Comparison of ENCODE assay signal across 17 mouse cellular contexts in the genomic region with DNA sequence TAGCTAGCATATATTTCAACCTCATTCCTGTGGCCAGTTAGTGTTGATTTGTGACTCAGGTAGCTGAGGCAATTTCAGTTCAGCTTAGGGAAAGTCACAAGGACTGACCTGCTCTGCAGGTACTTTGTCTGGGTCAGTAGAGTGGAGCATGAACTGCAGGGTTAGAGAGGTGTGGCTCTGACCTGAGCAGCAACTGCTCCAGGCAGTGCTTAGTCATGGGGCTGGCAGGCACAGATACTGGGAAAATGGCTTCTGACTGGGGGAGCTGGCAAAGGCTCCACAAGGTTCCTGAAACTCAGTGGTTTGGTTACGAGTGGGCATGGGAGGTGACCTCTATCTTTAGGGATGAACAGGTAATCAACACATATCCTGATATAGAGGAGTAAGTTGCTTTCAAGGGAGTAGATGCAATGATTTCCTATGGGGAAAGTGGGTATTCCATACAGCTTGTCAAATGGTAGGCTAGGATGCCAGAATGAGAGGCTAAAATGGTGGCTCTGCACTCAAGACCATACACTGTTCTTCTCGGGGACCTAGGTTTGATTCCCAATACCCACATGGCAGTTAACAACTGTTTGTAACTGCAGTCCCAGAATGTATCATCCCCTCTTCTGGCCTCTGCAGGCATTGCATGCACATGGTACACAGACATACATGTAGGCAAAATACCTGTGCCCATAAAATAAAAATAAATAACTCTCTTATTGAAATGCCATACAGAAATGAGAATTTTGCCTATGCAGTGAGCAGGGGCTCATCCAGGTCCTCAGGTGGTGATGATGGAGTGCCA.
A peak's percentile ranks its signal among the peaks of the same experiment; 100 is the strongest.
DNase-seq lines count a peak whose midpoint lies in the region; ATAC-seq and TF ChIP-seq lines count a peak whose summit lies in the region.
"Had no signal": no experiment of that assay in that cellular context is flagged by ENCODE, and none has a peak within 500 bp of the region (broad histone marks: within the 10 kb centered on the region; RNA-seq: fewer than 3 reads in every experiment).

No protein-coding gene starts in this region.

- ATAC-seq in liver, embryonic 12.5 days = peak; percentile 100
- 0 out of 2 replicates have a peak, but pooled peaks have one; percentile 66 for ATAC-seq in stomach, postnatal 0 days (ENCODE audit: low FRiP score, low TSS enrichment)
- ATAC-seq: midbrain, embryonic 16.5 days had no signal

- 34% methylated on average over 2 of the region's 2 CpGs for WGBS in liver, embryonic 12.5 days (ENCODE audit: insufficient replicate concordance)
- WGBS in stomach, postnatal 0 days = 88% methylated on average over 2 of the region's 2 CpGs
- WGBS in midbrain, embryonic 10.5 days = 95% methylated on average over 2 of the region's 2 CpGs

- peaks cover 42% of the 10 kb centered on the region for H3K4me1 ChIP-seq in liver, embryonic 12.5 days
- H3K4me1 ChIP-seq in stomach, postnatal 0 days (replicated peaks; ENCODE audit: control insufficient read depth, insufficient read depth) = no peaks in the 10 kb centered on the region
- no peaks in the 10 kb centered on the region for H3K4me1 ChIP-seq in midbrain, embryonic 10.5 days
- H3K4me1 ChIP-seq: embryonic facial prominence, embryonic 10.5 days; neural tube, embryonic 12.5 days had no signal

- H3K4me3 ChIP-seq in left cerebral cortex, adult 2 months = no peak overlapping the region
- no peak overlapping the region for H3K4me3 ChIP-seq in liver, embryonic 12.5 days
- H3K4me3 ChIP-seq in stomach, postnatal 0 days (ENCODE audit: low read depth, low read length) = no peak overlapping the region
- no peak overlapping the region for H3K4me3 ChIP-seq in midbrain, embryonic 10.5 days
- H3K4me3 ChIP-seq: embryonic facial prominence, embryonic 10.5 days; gastrocnemius, adult 2 months; hindbrain, embryonic 12.5 days; neural tube, embryonic 12.5 days had no signal

- TF ChIP-seq EP300 in stomach, postnatal 0 days (optimal IDR thresholded peaks at IDR 0.05) = no peak

- no peaks in the 10 kb centered on the region for H3K27me3 ChIP-seq in liver, embryonic 12.5 days (replicated peaks)
- no peaks in the 10 kb centered on the region for H3K27me3 ChIP-seq in stomach, postnatal 0 days (ENCODE audit: control insufficient read depth, insufficient read depth, low read length)
- H3K27me3 ChIP-seq in midbrain, embryonic 10.5 days (ENCODE audit: low read depth, poor library complexity, severe bottlenecking) = no peaks in the 10 kb centered on the region
- H3K27me3 ChIP-seq: CH12.LX; hindbrain, embryonic 12.5 days; neural tube, embryonic 12.5 days had no signal

- no peak overlapping the region for H3K9ac ChIP-seq in liver, embryonic 12.5 days
- no peak overlapping the region for H3K9ac ChIP-seq in stomach, postnatal 0 days (ENCODE audit: low read length)
- H3K9ac ChIP-seq: hindbrain, embryonic 12.5 days; neural tube, embryonic 12.5 days had no signal

- no peak overlapping the region for H3K27ac ChIP-seq in left cerebral cortex, adult 2 months
- peak overlapping the region; percentile 78 for H3K27ac ChIP-seq in liver, embryonic 12.5 days
- no peak overlapping the region for H3K27ac ChIP-seq in stomach, postnatal 0 days (replicated peaks)
- no peak overlapping the region for H3K27ac ChIP-seq in midbrain, embryonic 10.5 days (replicated peaks)
- H3K27ac ChIP-seq: embryonic facial prominence, embryonic 10.5 days; gastrocnemius, adult 2 months; hindbrain, embryonic 12.5 days; macrophage; neural tube, embryonic 12.5 days had no signal

- TF ChIP-seq CTCF in left cerebral cortex, adult 2 months (IDR thresholded peaks at IDR 0.05) = peak; percentile 3; the same call in 1 of the 2 replicates
- no peak for TF ChIP-seq CTCF in stomach, postnatal 0 days (IDR thresholded peaks at IDR 0.05; ENCODE audit: low read depth)

- peak overlapping the region; percentile 47 for H3K4me2 ChIP-seq in liver, embryonic 12.5 days
- H3K4me2 ChIP-seq in stomach, postnatal 0 days (replicated peaks; ENCODE audit: low read depth) = no peak overlapping the region
- H3K4me2 ChIP-seq: hindbrain, embryonic 12.5 days; neural tube, embryonic 12.5 days had no signal

- no peak for DNase-seq in left cerebral cortex, adult 2 months (ENCODE audit: extremely low spot score in 1 of 2, low spot score in 2 of 2)
- no peak for DNase-seq in left cerebral cortex, postnatal 36 days (ENCODE audit: low spot score in 2 of 2)
- peak; percentile 67 for DNase-seq in c-Kit-positive CD71-positive TER-119-positive erythroid progenitor cells, embryonic 14.5 days (ENCODE audit: low spot score)
- DNase-seq in stomach, postnatal 0 days (ENCODE audit: low spot score) = no peak
- DNase-seq in midbrain, embryonic 10.5 days (ENCODE audit: low spot score) = no peak
- no peak for DNase-seq in thymus, postnatal 36 days
- DNase-seq: adrenal gland, postnatal 10 days; cerebellum, adult 9-11 months; gastrocnemius, adult 2 months; kidney, adult 2 months had no signal

- H3K9me3 ChIP-seq in liver, embryonic 12.5 days (replicated peaks) = no peaks in the 10 kb centered on the region
- H3K9me3 ChIP-seq in stomach, postnatal 0 days (ENCODE audit: control insufficient read depth, low read length) = no peaks in the 10 kb centered on the region
- no peaks in the 10 kb centered on the region for H3K9me3 ChIP-seq in midbrain, embryonic 10.5 days (replicated peaks)
- H3K9me3 ChIP-seq: embryonic facial prominence, embryonic 10.5 days; hindbrain, embryonic 12.5 days; neural tube, embryonic 12.5 days had no signal

- H3K36me3 ChIP-seq in liver, embryonic 12.5 days = no peaks in the 10 kb centered on the region
- H3K36me3 ChIP-seq in stomach, postnatal 0 days (ENCODE audit: control insufficient read depth, insufficient read depth, low read length) = no peaks in the 10 kb centered on the region
- no peaks in the 10 kb centered on the region for H3K36me3 ChIP-seq in midbrain, embryonic 10.5 days
- H3K36me3 ChIP-seq: embryonic facial prominence, embryonic 10.5 days; hindbrain, embryonic 12.5 days; neural tube, embryonic 12.5 days had no signal

- intact Hi-C loops in left cerebral cortex, adult 2 months (cut with DNase I) = loop anchor here (5.0 kb wide), 1 partner anchor 328 kb away; no protein-coding TSS in a partner anchor
- intact Hi-C loops in left cerebral cortex, postnatal 36 days (cut with DNase I) = no loop called here
